15 mouse cellular contexts compared by ENCODE assay signal in genomic region chr1:175420883-175421282, GRCm38 (mm10).
A peak's percentile ranks its signal among the peaks of the same experiment; 100 is the strongest.
DNase-seq lines count a peak whose midpoint lies in the region; ATAC-seq lines count a peak whose summit lies in the region.
"Had no signal": no experiment of that assay in that cellular context is flagged by ENCODE, and none has a peak within 500 bp of the region (broad histone marks: within the 10 kb centered on the region; RNA-seq: fewer than 3 reads in every experiment).

No protein-coding gene starts in this region.

- 79% methylated on average over 4 of the region's 4 CpGs for WGBS in embryonic facial prominence, embryonic 14.5 days
- WGBS in embryonic facial prominence, embryonic 10.5 days = 89% methylated on average over 4 of the region's 4 CpGs
- WGBS in heart, embryonic 11.5 days (ENCODE audit: insufficient replicate concordance) = 82% methylated on average over 4 of the region's 4 CpGs

- H3K36me3 ChIP-seq in embryonic facial prominence, embryonic 14.5 days (ENCODE audit: control insufficient read depth, insufficient read depth, low read length) = no peaks in the 10 kb centered on the region
- H3K36me3 ChIP-seq in embryonic facial prominence, embryonic 10.5 days (replicated peaks) = no peaks in the 10 kb centered on the region
- H3K36me3 ChIP-seq in heart, embryonic 11.5 days (ENCODE audit: control insufficient read depth, insufficient read depth, low read length) = no peaks in the 10 kb centered on the region
- H3K36me3 ChIP-seq: intestine, embryonic 15.5 days; midbrain, embryonic 10.5 days; neural tube, embryonic 15.5 days had no signal

- H3K4me3 ChIP-seq in embryonic facial prominence, embryonic 14.5 days (ENCODE audit: low read depth, low read length) = no peak overlapping the region
- H3K4me3 ChIP-seq in embryonic facial prominence, embryonic 10.5 days = no peak overlapping the region
- no peak overlapping the region for H3K4me3 ChIP-seq in heart, embryonic 11.5 days (ENCODE audit: low read depth, low read length)
- H3K4me3 ChIP-seq: intestine, embryonic 15.5 days; midbrain, embryonic 10.5 days; neural tube, embryonic 15.5 days had no signal

- no peaks in the 10 kb centered on the region for H3K4me1 ChIP-seq in embryonic facial prominence, embryonic 14.5 days (ENCODE audit: control insufficient read depth, insufficient read depth, low read length)
- H3K4me1 ChIP-seq in embryonic facial prominence, embryonic 10.5 days = 0 out of 2 replicates have a peak, but pooled peaks cover 1% of the 10 kb centered on the region
- no peaks in the 10 kb centered on the region for H3K4me1 ChIP-seq in heart, embryonic 11.5 days (ENCODE audit: control insufficient read depth, insufficient read depth, low read length)
- H3K4me1 ChIP-seq: intestine, embryonic 15.5 days; neural tube, embryonic 15.5 days had no signal

- ATAC-seq in embryonic facial prominence, embryonic 14.5 days (ENCODE audit: low read depth) = no peak
- no peak for ATAC-seq in heart, embryonic 11.5 days (replicated peaks; ENCODE audit: insufficient number of reproducible peaks, low FRiP score, low TSS enrichment)
- ATAC-seq: intestine, embryonic 15.5 days had no signal

- H3K4me2 ChIP-seq in embryonic facial prominence, embryonic 14.5 days (ENCODE audit: low read depth, low read length) = no peak overlapping the region
- H3K4me2 ChIP-seq in heart, embryonic 11.5 days = no peak overlapping the region
- H3K4me2 ChIP-seq: intestine, embryonic 15.5 days; neural tube, embryonic 15.5 days had no signal

- H3K9me3 ChIP-seq in embryonic facial prominence, embryonic 14.5 days (ENCODE audit: control insufficient read depth, low read length) = no peaks in the 10 kb centered on the region
- no peaks in the 10 kb centered on the region for H3K9me3 ChIP-seq in embryonic facial prominence, embryonic 10.5 days
- H3K9me3 ChIP-seq in heart, embryonic 11.5 days (replicated peaks; ENCODE audit: control insufficient read depth, low read length) = no peaks in the 10 kb centered on the region
- H3K9me3 ChIP-seq: intestine, embryonic 15.5 days; midbrain, embryonic 10.5 days; neural tube, embryonic 15.5 days had no signal

- intact Hi-C loops in heart, postnatal 14 days (cut with DNase I) = no loop called here

- H3K27me3 ChIP-seq in embryonic facial prominence, embryonic 14.5 days (replicated peaks; ENCODE audit: control insufficient read depth, insufficient read depth, low read length) = no peaks in the 10 kb centered on the region
- H3K27me3 ChIP-seq in embryonic facial prominence, embryonic 10.5 days (replicated peaks; ENCODE audit: low read depth, poor library complexity, severe bottlenecking) = no peaks in the 10 kb centered on the region
- no peaks in the 10 kb centered on the region for H3K27me3 ChIP-seq in heart, embryonic 11.5 days (ENCODE audit: control insufficient read depth, insufficient read depth, low read length)
- H3K27me3 ChIP-seq: intestine, embryonic 15.5 days; neural tube, embryonic 15.5 days had no signal

- no peak overlapping the region for H3K9ac ChIP-seq in embryonic facial prominence, embryonic 14.5 days (ENCODE audit: low read depth, low read length)
- H3K9ac ChIP-seq in heart, embryonic 11.5 days (ENCODE audit: low read depth, low read length) = no peak overlapping the region
- H3K9ac ChIP-seq: intestine, embryonic 15.5 days; neural tube, embryonic 15.5 days had no signal

- H3K27ac ChIP-seq in embryonic facial prominence, embryonic 14.5 days (replicated peaks; ENCODE audit: low read depth, low read length) = no peak overlapping the region
- no peak overlapping the region for H3K27ac ChIP-seq in embryonic facial prominence, embryonic 10.5 days (replicated peaks)
- no peak overlapping the region for H3K27ac ChIP-seq in heart, embryonic 11.5 days (ENCODE audit: low read depth, low read length)
- H3K27ac ChIP-seq: intestine, embryonic 15.5 days; midbrain, embryonic 10.5 days; neural tube, embryonic 15.5 days had no signal

- DNase-seq in embryonic facial prominence, embryonic 14.5 days (ENCODE audit: low spot score) = peak; percentile 38
- DNase-seq in embryonic facial prominence, embryonic 10.5 days (ENCODE audit: low spot score) = no peak
- peak; percentile 39 for DNase-seq in heart, adult 8-10 months (ENCODE audit: low spot score)
- DNase-seq in gastrocnemius, adult 8-10 months (ENCODE audit: low spot score in 2 of 2) = peak; percentile 18 to 26
- peak; percentile 14 to 26 for DNase-seq in heart, postnatal 14 days
- DNase-seq in embryo, embryonic 10.5 days (ENCODE audit: low spot score) = no peak
- DNase-seq: cerebellum, postnatal 14 days; liver; lung, adult 18-20 months; lung, postnatal 36 days; thymus, postnatal 36 days had no signal

Comparison
In these comparisons a context has a peak if more than half of its experiments do, and no peak if none do; other contexts are left out.
1. DNase-seq: peak in embryonic facial prominence, embryonic 14.5 days (single experiment), heart, adult 8-10 months (single experiment), gastrocnemius, adult 8-10 months (2 of 2) and heart, postnatal 14 days (2 of 2); none in embryonic facial prominence, embryonic 10.5 days (single experiment) and embryo, embryonic 10.5 days (single experiment).